Mouse (Mus musculus) kidney, postnatal 0 days (tissue): ENCODE measurements around the gene Fcho2. TPM values are rescaled to one million over a fixed set of nuclear protein-coding genes. Genes with fewer than 3 reads are reported as not detected.

Experiments used
- ATAC-seq: fragments of 200-750 bp; cut with Nextera tagmentation; replicated peaks from 2 replicates; pipeline ENCODE4 v1.8.0; 2017; ENCODE audit warnings: low read depth, moderate number of reproducible peaks, moderate TSS enrichment, moderate library complexity; ENCODE audit not compliant: low FRiP score
- DNase-seq: peaks from one replicate; pipeline ENCODE4 v3.0.0-alpha.2; 2016; ENCODE audit warnings: low spot score
- H3K27ac ChIP-seq: fragments of 300-500 bp; sonication (generic); 2 replicates; pipeline ENCODE4 v1.5.1; 2014; ENCODE audit warnings: mild to moderate bottlenecking
- H3K27me3 ChIP-seq: fragments of 300-500 bp; sonication (generic); 2 replicates; pipeline ENCODE4 v1.6.1; 2014; ENCODE audit warnings: low read length, mixed read lengths; ENCODE audit not compliant: insufficient read depth
- H3K36me3 ChIP-seq: fragments of 300-500 bp; sonication (generic); 2 replicates; pipeline ENCODE4 v1.6.1; 2014; ENCODE audit warnings: low read length, mixed read lengths; ENCODE audit not compliant: insufficient read depth
- H3K4me1 ChIP-seq: fragments of 300-500 bp; sonication (generic); replicated peaks from 2 replicates; pipeline ENCODE4 v1.6.1; 2014; ENCODE audit warnings: antibody characterized with exemption, low read length, mixed read lengths; ENCODE audit not compliant: insufficient read depth
- H3K4me2 ChIP-seq: fragments of 300-500 bp; sonication (generic); 2 replicates; pipeline ENCODE4 v1.6.1; 2014; ENCODE audit warnings: mild to moderate bottlenecking, low read length, moderate library complexity, mixed read lengths
- H3K4me3 ChIP-seq: fragments of 300-500 bp; sonication (generic); replicated peaks from 2 replicates; pipeline ENCODE4 v1.5.1; 2014; ENCODE audit warnings: low read depth, low read length
- H3K9ac ChIP-seq: fragments of 300-500 bp; sonication (generic); 2 replicates; pipeline ENCODE4 v1.6.1; 2014; ENCODE audit warnings: low read depth, low read length
- H3K9me3 ChIP-seq: fragments of 300-500 bp; sonication (generic); replicated peaks from 2 replicates; pipeline ENCODE4 v1.6.1; 2016; ENCODE audit warnings: low read length, inconsistent platforms, mixed read lengths
- CTCF ChIP-seq: IDR thresholded peaks from 2 replicates; pipeline ENCODE4 v1.5.1; 2016; ENCODE audit warnings: antibody characterized with exemption, low read depth, mild to moderate bottlenecking, moderate library complexity
- WGBS: fragments of 180-500 bp; shearing (Covaris S2); extraction: QIAGEN DNeasy Blood & Tissue Kit; methylation state at CpG from one replicate; pipeline ENCODE4 v1.1.7; 2014; 5-methylcytosine and 5-hydroxymethylcytosine counted together
- polyA plus RNA-seq: library from polyadenylated mRNA; unstranded; fragments of >200 nt; fragmentation: Nextera tagmentation; extraction: Ambion mirVana; gene quantifications from 2 replicates; pipeline ENCODE4 v1.2.1, GENCODE M21; 2015

The Fcho2 gene
- polyA plus RNA-seq, 1 experiment from 2014 or later: 33.0 TPM

- DNase-seq: no peak
- H3K27me3 ChIP-seq: no peaks in the 10 kb centered on the region
- 72% methylated on average over 5 of the region's 5 CpGs for WGBS
- H3K27ac ChIP-seq: no peak overlapping the region
- no peak for TF ChIP-seq CTCF
- no peak overlapping the region for H3K4me3 ChIP-seq
- no peaks in the 10 kb centered on the region for H3K36me3 ChIP-seq
- no peaks in the 10 kb centered on the region for H3K9me3 ChIP-seq
- no peak for ATAC-seq
- H3K4me1 ChIP-seq: peaks cover 8% of the 10 kb centered on the region
- no peak overlapping the region for H3K9ac ChIP-seq
- H3K4me2 ChIP-seq: no peak overlapping the region
These were observed 115.2 kb downstream of the Fcho2 start for GRCm38 (mm10) chr13:98699982-98700540.

GRCm38 (mm10) chr13:98699051-98699744 lies 116.1 kb downstream of the Fcho2 start:
- TF ChIP-seq CTCF: no peak
- no peak overlapping the region for H3K4me3 ChIP-seq
- no peaks in the 10 kb centered on the region for H3K9me3 ChIP-seq
- 0 out of 2 replicates have a peak overlapping the region, but pooled peaks have one; percentile 27 for H3K27ac ChIP-seq
- DNase-seq (peak; percentile 27), ATAC-seq (0 out of 2 replicates have a peak, but pooled peaks have one; percentile 9)
- no peak overlapping the region for H3K9ac ChIP-seq
- H3K36me3 ChIP-seq: no peaks in the 10 kb centered on the region
- no peak overlapping the region for H3K4me2 ChIP-seq
- 44% methylated on average over 14 of the region's 14 CpGs for WGBS
- H3K27me3 ChIP-seq: no peaks in the 10 kb centered on the region
- H3K4me1 ChIP-seq: peaks cover 11% of the 10 kb centered on the region

DNA sequence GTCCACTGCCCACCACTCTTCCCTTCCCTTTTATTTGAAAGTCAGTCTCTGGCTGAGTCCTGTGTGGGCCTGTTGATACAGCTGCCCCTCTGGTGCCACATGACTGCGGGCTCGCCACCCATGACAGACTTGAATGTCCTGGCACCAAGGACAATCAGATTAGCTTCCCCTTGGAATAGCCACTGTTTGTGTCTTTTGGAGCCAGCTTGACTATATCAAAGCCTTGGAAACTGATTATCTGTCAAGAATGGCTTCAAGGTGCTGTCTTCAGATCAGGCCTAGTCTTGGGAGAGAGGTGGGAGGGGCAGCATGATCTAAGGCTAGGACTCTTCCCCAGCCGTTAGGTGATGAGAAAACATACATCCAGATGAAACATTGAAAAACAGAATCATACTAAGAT lies 118.5 kb downstream of the Fcho2 start:
- Histone ChIP-seq H3K9ac (no peak overlapping the region), H3K27me3 (no peaks in the 10 kb centered on the region), H3K9me3 (no peaks in the 10 kb centered on the region), H3K27ac (no peak overlapping the region), H3K4me2 (no peak overlapping the region), H3K4me1 (peaks cover 11% of the 10 kb centered on the region), H3K36me3 (no peaks in the 10 kb centered on the region), H3K4me3 (no peak overlapping the region)
- DNase-seq (peak; percentile 38), ATAC-seq (peak; percentile 30; the same call in 1 of the 2 replicates)
- no peak for TF ChIP-seq CTCF
- WGBS: 80% methylated on average over 3 of the region's 3 CpGs

DNA sequence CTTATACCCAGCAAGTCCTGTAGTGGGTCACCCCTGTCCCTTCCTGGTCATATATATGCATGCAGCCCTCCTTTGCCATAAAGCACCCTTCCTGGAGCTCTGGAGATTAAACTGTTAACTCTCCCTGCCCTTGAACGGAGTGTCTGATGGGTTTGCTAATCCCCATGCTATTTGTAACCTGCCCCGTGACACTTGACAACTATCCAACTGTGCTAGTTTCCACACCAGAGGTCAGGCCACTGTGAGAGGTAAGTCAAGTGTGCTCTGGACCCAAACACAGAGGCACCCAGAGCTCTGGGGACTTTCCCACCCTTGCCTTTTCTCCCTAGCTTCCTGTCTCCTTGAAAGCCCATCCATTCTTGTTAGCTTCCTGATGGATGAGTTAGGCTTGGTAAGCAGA lies 119.7 kb downstream of the Fcho2 start:
- DNase-seq: no peak
- no peak overlapping the region for H3K9ac ChIP-seq
- peaks cover 11% of the 10 kb centered on the region for H3K4me1 ChIP-seq
- H3K27me3 ChIP-seq: no peaks in the 10 kb centered on the region
- ATAC-seq: peak; percentile 25
- 34% methylated on average over 2 of the region's 2 CpGs for WGBS
- H3K9me3 ChIP-seq: no peaks in the 10 kb centered on the region
- H3K36me3 ChIP-seq: no peaks in the 10 kb centered on the region
- H3K4me2 ChIP-seq: peak overlapping the region; percentile 65; the same call in 1 of the 2 replicates
- H3K27ac ChIP-seq: peak overlapping the region; percentile 77; the same call in 1 of the 2 replicates
- peak overlapping the region; percentile 32; the same call in 1 of the 2 replicates for H3K4me3 ChIP-seq
- TF ChIP-seq CTCF: no peak

GRCm38 (mm10) chr13:98694773-98695314 lies 120.4 kb downstream of the Fcho2 start, which contains the start of gene Tmem171:
Gene Tmem171 (minus strand): TSS chr13:98694834.
- Histone ChIP-seq H3K27ac (peak within 1 kb of the TSS; percentile 77), H3K4me3 (peak within 1 kb of the TSS; percentile 32), H3K4me2 (peak within 1 kb of the TSS; percentile 65), H3K4me1 (peaks cover 11% of the 10 kb centered on the region), H3K27me3 (no peaks in the 10 kb centered on the region), H3K9ac (peak within 1 kb of the TSS; percentile 59), H3K36me3 (no peaks in the 10 kb centered on the region), H3K9me3 (no peaks in the 10 kb centered on the region)
- DNase-seq (peak; percentile 31), ATAC-seq (peak; percentile 89)
- TF ChIP-seq CTCF: no peak
- whole genome bisulfite sequencing: 5% methylated on average over 43 of the region's 44 CpGs

DNA sequence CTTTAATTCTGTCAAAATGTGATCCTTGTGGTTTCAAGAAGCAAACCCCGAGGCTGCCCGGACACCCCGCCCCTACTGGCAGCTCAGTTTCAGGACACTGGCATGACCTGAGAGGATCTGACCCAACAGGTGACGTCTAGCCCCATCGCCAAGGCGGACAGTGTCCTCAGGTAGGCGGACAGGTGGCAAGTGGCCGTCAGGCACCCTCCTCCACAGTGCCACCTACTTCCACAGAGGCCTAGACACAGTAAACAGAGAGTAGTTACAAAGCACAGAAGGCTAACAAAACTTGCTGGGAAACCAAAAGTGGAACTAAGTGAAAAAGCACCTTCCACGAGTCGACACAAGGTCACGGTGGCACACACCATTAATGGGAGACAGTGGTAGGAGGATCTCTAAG lies 121.9 kb downstream of the Fcho2 start:
- 88% methylated on average over 11 of the region's 11 CpGs for WGBS
- Histone ChIP-seq H3K9me3 (no peaks in the 10 kb centered on the region), H3K36me3 (no peaks in the 10 kb centered on the region), H3K4me2 (peak overlapping the region; percentile 65; the same call in 1 of the 2 replicates), H3K27ac (no peak overlapping the region), H3K27me3 (no peaks in the 10 kb centered on the region), H3K4me1 (peaks cover 11% of the 10 kb centered on the region), H3K4me3 (no peak overlapping the region), H3K9ac (no peak overlapping the region)
- no peak for TF ChIP-seq CTCF
- no peak for ATAC-seq
- no peak for DNase-seq
